Mouse (Mus musculus) left cerebral cortex, postnatal 10 days (tissue): ENCODE results near the gene Ugt2a2. TPM values are rescaled to one million over a fixed set of nuclear protein-coding genes. Genes with fewer than 3 reads are reported as not detected.

ENCODE experiments used
- total RNA-seq, 2 experiments: library from RNA; stranded (reverse); gene quantifications; 2 replicates each; pipeline ENCODE4 v1.2.3; 2021

Ugt2a2 gene
- total RNA-seq, 2 experiments from 2014 or later: not detected

Other genes starting within 250 kb of the Ugt2a2 start
- not detected for gene Ugt2b37, start 227.5 kb downstream of the Ugt2a2 start, total RNA-seq
- gene Ugt2a3, start 145.1 kb downstream of the Ugt2a2 start, total RNA-seq: not detected
- gene Ugt2b38, start 58.1 kb downstream of the Ugt2a2 start, total RNA-seq: not detected
- gene Gm43638, start 4.5 kb upstream of the Ugt2a2 start, total RNA-seq: not detected
- gene Ugt2a1, start 8.6 kb upstream of the Ugt2a2 start, total RNA-seq: not detected
- not detected for gene Sult1b1, start 55.9 kb upstream of the Ugt2a2 start, total RNA-seq
- gene Sult1d1, start 86.8 kb upstream of the Ugt2a2 start, total RNA-seq: not detected
- not detected for gene Sult1e1, start 109.3 kb upstream of the Ugt2a2 start, total RNA-seq
- gene Csn1s1, start 183.9 kb upstream of the Ugt2a2 start, total RNA-seq: not detected
- gene Csn2, start 217.4 kb upstream of the Ugt2a2 start, total RNA-seq: not detected